Mouse (Mus musculus) midbrain, embryonic 11.5 days (tissue): ENCODE measurements around the gene Dpep1. TPM values are rescaled to one million over a fixed set of nuclear protein-coding genes. Genes with fewer than 3 reads are reported as not detected.
A peak's percentile ranks its signal among the peaks of the same experiment; 100 is the strongest.

Source experiments
- ATAC-seq: fragments of 200-750 bp; cut with Nextera tagmentation; 2 replicates; pipeline ENCODE4 v1.8.0; 2017; ENCODE audit warnings: moderate TSS enrichment, moderate library complexity; ENCODE audit not compliant: low FRiP score
- DNase-seq: peaks from one replicate; pipeline ENCODE4 v3.0.0; 2015; ENCODE audit warnings: low spot score; ENCODE audit errors: missing footprints
- H3K27ac ChIP-seq: fragments of 300-500 bp; sonication (generic); 2 replicates; pipeline ENCODE4 v1.5.1; 2014; ENCODE audit warnings: low read depth, low read length
- H3K27me3 ChIP-seq: fragments of 300-500 bp; sonication (generic); 2 replicates; pipeline ENCODE4 v1.6.1; 2014; ENCODE audit warnings: mild to moderate bottlenecking, low read length, moderate library complexity, mixed read lengths; ENCODE audit not compliant: control insufficient read depth, insufficient read depth
- H3K36me3 ChIP-seq: fragments of 300-500 bp; sonication (generic); 2 replicates; pipeline ENCODE4 v1.6.1; 2014; ENCODE audit warnings: mild to moderate bottlenecking, low read length, moderate library complexity, mixed read lengths; ENCODE audit not compliant: control insufficient read depth, insufficient read depth
- H3K4me1 ChIP-seq: fragments of 300-500 bp; sonication (generic); 2 replicates; pipeline ENCODE4 v1.6.1; 2014; ENCODE audit warnings: low read length; ENCODE audit not compliant: control insufficient read depth, insufficient read depth
- H3K4me2 ChIP-seq: fragments of 300-500 bp; sonication (generic); 2 replicates; pipeline ENCODE4 v1.6.1; 2014; ENCODE audit warnings: mild to moderate bottlenecking, moderate library complexity
- H3K4me3 ChIP-seq: fragments of 300-500 bp; sonication (generic); 2 replicates; pipeline ENCODE4 v1.5.1; 2014; ENCODE audit warnings: low read depth, low read length
- H3K9ac ChIP-seq: fragments of 300-500 bp; sonication (generic); 2 replicates; pipeline ENCODE4 v1.6.1; 2014; ENCODE audit warnings: low read length
- H3K9me3 ChIP-seq: fragments of 300-500 bp; sonication (generic); 2 replicates; pipeline ENCODE4 v1.6.1; 2016; ENCODE audit warnings: low read length; ENCODE audit not compliant: control insufficient read depth
- WGBS: fragments of 180-500 bp; shearing (Covaris S2); extraction: QIAGEN DNeasy Blood & Tissue Kit; methylation state at CpG from one replicate; pipeline ENCODE4 v1.1.7; 2014; 5-methylcytosine and 5-hydroxymethylcytosine counted together
- polyA plus RNA-seq: library from polyadenylated mRNA; unstranded; fragments of >200 nt; fragmentation: Nextera tagmentation; extraction: Ambion mirVana; gene quantifications from 2 replicates; pipeline ENCODE4 v1.2.1, GENCODE M21; 2014

Gene Dpep1
- 1.7 and 2.2 TPM in 2 replicates for polyA plus RNA-seq

GRCm38 (mm10) chr8:123185566-123186409, at the start of gene Dpep1:
TSS of gene Dpep1 (plus strand) at chr8:123186242.
- Histone ChIP-seq H3K9me3 (no peaks in the 10 kb centered on the region), H3K4me1 (0 out of 2 replicates have a peak, but pooled peaks cover 2% of the 10 kb centered on the region), H3K27me3 (no peaks in the 10 kb centered on the region), H3K4me2 (no peak within 1 kb of the TSS), H3K9ac (no peak within 1 kb of the TSS), H3K4me3 (no peak within 1 kb of the TSS), H3K36me3 (no peaks in the 10 kb centered on the region), H3K27ac (no peak within 1 kb of the TSS)
- WGBS: 58% methylated on average over 19 of the region's 19 CpGs
- no peak for DNase-seq
- ATAC-seq: no peak

GRCm38 (mm10) chr8:123136287-123136686, 49.8 kb upstream of the Dpep1 start:
- Histone ChIP-seq H3K4me3 (no peak overlapping the region), H3K27me3 (no peaks in the 10 kb centered on the region), H3K4me2 (no peak overlapping the region), H3K4me1 (peaks cover 5% of the 10 kb centered on the region; the same call in 1 of the 2 replicates), H3K9me3 (no peaks in the 10 kb centered on the region), H3K27ac (no peak overlapping the region), H3K9ac (no peak overlapping the region), H3K36me3 (no peaks in the 10 kb centered on the region)
- no peak for ATAC-seq
- WGBS: 85% methylated on average over 9 of the region's 9 CpGs
- peak; percentile 39 for DNase-seq

GRCm38 (mm10) chr8:123137645-123138077, 48.4 kb upstream of the Dpep1 start:
- WGBS: 20% methylated on average over 2 of the region's 2 CpGs
- Histone ChIP-seq H3K9ac (no peak overlapping the region), H3K27ac (no peak overlapping the region), H3K4me3 (no peak overlapping the region), H3K4me2 (no peak overlapping the region), H3K9me3 (no peaks in the 10 kb centered on the region), H3K27me3 (no peaks in the 10 kb centered on the region), H3K36me3 (no peaks in the 10 kb centered on the region), H3K4me1 (peaks cover 5% of the 10 kb centered on the region; the same call in 1 of the 2 replicates)
- DNase-seq (peak; percentile 82), ATAC-seq (peak; percentile 38; the same call in 1 of the 2 replicates)

GRCm38 (mm10) chr8:123138741-123139140, 47.3 kb upstream of the Dpep1 start:
- 73% methylated on average over 4 of the region's 4 CpGs for WGBS
- H3K9ac ChIP-seq: no peak overlapping the region
- no peak overlapping the region for H3K27ac ChIP-seq
- H3K4me1 ChIP-seq: peaks cover 5% of the 10 kb centered on the region; the same call in 1 of the 2 replicates
- DNase-seq (peak; percentile 70), ATAC-seq (no peak)
- no peaks in the 10 kb centered on the region for H3K27me3 ChIP-seq
- no peaks in the 10 kb centered on the region for H3K9me3 ChIP-seq
- no peak overlapping the region for H3K4me2 ChIP-seq
- no peak overlapping the region for H3K4me3 ChIP-seq
- H3K36me3 ChIP-seq: no peaks in the 10 kb centered on the region

GRCm38 (mm10) chr8:123141741-123142462, 44.1 kb upstream of the Dpep1 start:
- Histone ChIP-seq H3K4me3 (no peak overlapping the region), H3K27ac (no peak overlapping the region), H3K36me3 (no peaks in the 10 kb centered on the region), H3K4me1 (no peaks in the 10 kb centered on the region), H3K4me2 (no peak overlapping the region), H3K9me3 (no peaks in the 10 kb centered on the region), H3K27me3 (no peaks in the 10 kb centered on the region), H3K9ac (no peak overlapping the region)
- peak; percentile 33 for DNase-seq
- ATAC-seq: no peak
- 88% methylated on average over 14 of the region's 14 CpGs for WGBS

- no peak for ATAC-seq
Observed at GRCm38 (mm10) chr8:123145279-123145678, 40.8 kb upstream of the Dpep1 start.

GRCm38 (mm10) chr8:123146390-123146789, 39.7 kb upstream of the Dpep1 start:
- DNase-seq (peak; percentile 71), ATAC-seq (no peak)
- H3K9me3 ChIP-seq: no peaks in the 10 kb centered on the region
- H3K36me3 ChIP-seq: no peaks in the 10 kb centered on the region
- H3K4me2 ChIP-seq: no peak overlapping the region
- H3K27me3 ChIP-seq: no peaks in the 10 kb centered on the region
- no peak overlapping the region for H3K27ac ChIP-seq
- H3K4me1 ChIP-seq: no peaks in the 10 kb centered on the region
- no peak overlapping the region for H3K9ac ChIP-seq
- 85% methylated on average over 7 of the region's 7 CpGs for WGBS
- H3K4me3 ChIP-seq: no peak overlapping the region

More at GRCm38 (mm10) chr8:123145279-123145678, 40.8 kb upstream of the Dpep1 start:
- no peak overlapping the region for H3K9ac ChIP-seq
- no peaks in the 10 kb centered on the region for H3K9me3 ChIP-seq
- H3K4me1 ChIP-seq: no peaks in the 10 kb centered on the region
- H3K27me3 ChIP-seq: no peaks in the 10 kb centered on the region
- H3K36me3 ChIP-seq: no peaks in the 10 kb centered on the region
- DNase-seq: peak; percentile 83
- no peak overlapping the region for H3K4me2 ChIP-seq
- H3K4me3 ChIP-seq: no peak overlapping the region
- WGBS: 51% methylated on average over 6 of the region's 6 CpGs
- no peak overlapping the region for H3K27ac ChIP-seq

GRCm38 (mm10) chr8:123150737-123151171, 35.3 kb upstream of the Dpep1 start:
- 79% methylated on average over 9 of the region's 9 CpGs for WGBS
- no peak overlapping the region for H3K27ac ChIP-seq
- H3K27me3 ChIP-seq: no peaks in the 10 kb centered on the region
- no peak overlapping the region for H3K4me3 ChIP-seq
- DNase-seq (peak; percentile 62), ATAC-seq (no peak)
- H3K4me2 ChIP-seq: no peak overlapping the region
- H3K36me3 ChIP-seq: no peaks in the 10 kb centered on the region
- no peaks in the 10 kb centered on the region for H3K9me3 ChIP-seq
- H3K9ac ChIP-seq: no peak overlapping the region
- H3K4me1 ChIP-seq: no peaks in the 10 kb centered on the region

GRCm38 (mm10) chr8:123155177-123155576, 30.9 kb upstream of the Dpep1 start:
- H3K4me2 ChIP-seq: no peak overlapping the region
- H3K4me3 ChIP-seq: no peak overlapping the region
- H3K4me1 ChIP-seq: peaks cover 4% of the 10 kb centered on the region; the same call in 1 of the 2 replicates
- no peaks in the 10 kb centered on the region for H3K36me3 ChIP-seq
- H3K27ac ChIP-seq: no peak overlapping the region
- H3K9me3 ChIP-seq: no peaks in the 10 kb centered on the region
- WGBS: 80% methylated on average over 5 of the region's 5 CpGs
- no peak overlapping the region for H3K9ac ChIP-seq
- ATAC-seq (no peak), DNase-seq (peak; percentile 60)
- no peaks in the 10 kb centered on the region for H3K27me3 ChIP-seq
